Mouse (Mus musculus) forebrain, embryonic 11.5 days (tissue): ENCODE measurements around the gene Nf2. TPM values are rescaled to one million over a fixed set of nuclear protein-coding genes. Genes with fewer than 3 reads are reported as not detected.

Experiments used
- ATAC-seq: fragments of 200-750 bp; cut with Nextera tagmentation; replicated peaks from 2 replicates; pipeline ENCODE4 v1.8.0; 2017; ENCODE audit warnings: moderate TSS enrichment; ENCODE audit not compliant: low FRiP score
- DNase-seq: peaks from one replicate; pipeline ENCODE4 v3.0.0-alpha.2; 2017; ENCODE audit warnings: low spot score
- H3K27ac ChIP-seq: fragments of 300-500 bp; sonication (generic); 2 replicates; pipeline ENCODE4 v1.5.1; 2014; ENCODE audit warnings: low read depth, low read length
- H3K27me3 ChIP-seq: fragments of 300-500 bp; sonication (generic); 2 replicates; pipeline ENCODE4 v1.6.1; 2014; ENCODE audit warnings: mild to moderate bottlenecking, low read length, mixed read lengths; ENCODE audit not compliant: control insufficient read depth, insufficient read depth
- H3K36me3 ChIP-seq: fragments of 300-500 bp; sonication (generic); 2 replicates; pipeline ENCODE4 v1.6.1; 2014; ENCODE audit warnings: mild to moderate bottlenecking, low read length, moderate library complexity, mixed read lengths; ENCODE audit not compliant: control insufficient read depth, insufficient read depth
- H3K4me1 ChIP-seq: fragments of 300-500 bp; sonication (generic); replicated peaks from 2 replicates; pipeline ENCODE4 v1.6.1; 2014; ENCODE audit warnings: low read length, mixed read lengths; ENCODE audit not compliant: control insufficient read depth, insufficient read depth
- H3K4me2 ChIP-seq: fragments of 300-500 bp; sonication (generic); 2 replicates; pipeline ENCODE4 v1.6.1; 2014; ENCODE audit warnings: low read depth, mild to moderate bottlenecking, low read length, moderate library complexity, mixed read lengths; ENCODE audit not compliant: severe bottlenecking
- H3K4me3 ChIP-seq: fragments of 300-500 bp; sonication (generic); 2 replicates; pipeline ENCODE4 v1.5.1; 2014; ENCODE audit warnings: low read depth, low read length
- H3K9ac ChIP-seq: fragments of 300-500 bp; sonication (generic); 2 replicates; pipeline ENCODE4 v1.6.1; 2014; ENCODE audit warnings: low read length
- H3K9me3 ChIP-seq: fragments of 300-500 bp; sonication (generic); 2 replicates; pipeline ENCODE4 v1.6.1; 2016; ENCODE audit warnings: low read length, mixed read lengths; ENCODE audit not compliant: control insufficient read depth
- WGBS: fragments of 180-500 bp; shearing (Covaris S2); extraction: QIAGEN DNeasy Blood & Tissue Kit; methylation state at CpG from one replicate; pipeline ENCODE4 v1.1.7; 2014; 5-methylcytosine and 5-hydroxymethylcytosine counted together
- polyA plus RNA-seq: library from polyadenylated mRNA; unstranded; fragments of >200 nt; fragmentation: Nextera tagmentation; extraction: Ambion mirVana; gene quantifications from 2 replicates; pipeline ENCODE4 v1.2.1, GENCODE M21; 2014

Gene Nf2
- 56.1 and 57.4 TPM in 2 replicates for polyA plus RNA-seq

DNA sequence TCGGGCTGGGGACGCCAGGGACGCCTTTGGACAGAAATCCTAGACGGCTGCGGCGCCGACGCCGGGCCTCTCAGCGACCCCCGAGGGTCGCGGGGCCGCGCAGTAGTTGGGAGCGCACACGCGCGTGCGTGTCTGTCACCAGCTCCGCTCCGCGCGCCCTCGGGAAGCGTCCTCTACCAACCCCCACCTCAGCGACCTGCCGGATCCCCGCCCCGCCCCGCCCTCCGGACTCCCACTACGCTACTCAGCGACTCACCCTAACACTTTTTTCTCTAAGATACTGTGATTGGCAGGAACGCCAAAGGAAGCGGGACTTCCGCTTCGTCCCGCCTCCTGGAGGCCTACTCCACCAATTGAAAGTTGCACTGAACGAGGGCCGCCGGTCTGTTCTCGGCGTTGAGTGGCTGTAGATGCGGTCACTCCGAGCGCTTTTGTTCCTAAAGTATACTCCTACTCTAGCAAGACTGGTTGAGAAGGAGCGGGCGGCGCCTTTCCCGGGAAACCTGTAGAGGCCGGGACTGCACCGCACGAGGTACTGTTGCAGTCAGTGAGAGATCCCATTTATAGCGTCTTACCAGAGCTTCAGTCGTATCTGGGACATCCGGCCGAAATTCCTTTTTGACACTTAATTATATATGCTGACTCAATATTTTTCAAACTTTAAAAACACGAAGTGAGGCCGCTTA is at the start of gene Nf2:
Gene Nf2 (minus strand): TSS at position 279 of the 686 bp plus-strand sequence.
- peak within 1 kb of the TSS; percentile 94 for H3K9ac ChIP-seq
- peaks cover 2% of the 10 kb centered on the region; the same call in 1 of the 2 replicates for H3K4me1 ChIP-seq
- H3K9me3 ChIP-seq = no peaks in the 10 kb centered on the region
- H3K27ac ChIP-seq = peak within 1 kb of the TSS; percentile 48; the same call in 1 of the 2 replicates
- under 1% methylated on average over 60 of the region's 60 CpGs for WGBS
- H3K4me2 ChIP-seq = peak within 1 kb of the TSS; percentile 51
- no peaks in the 10 kb centered on the region for H3K36me3 ChIP-seq
- peak; percentile 99 for ATAC-seq
- no peaks in the 10 kb centered on the region for H3K27me3 ChIP-seq
- H3K4me3 ChIP-seq = peak within 1 kb of the TSS; percentile 76
- DNase-seq = peak; percentile 97

DNA sequence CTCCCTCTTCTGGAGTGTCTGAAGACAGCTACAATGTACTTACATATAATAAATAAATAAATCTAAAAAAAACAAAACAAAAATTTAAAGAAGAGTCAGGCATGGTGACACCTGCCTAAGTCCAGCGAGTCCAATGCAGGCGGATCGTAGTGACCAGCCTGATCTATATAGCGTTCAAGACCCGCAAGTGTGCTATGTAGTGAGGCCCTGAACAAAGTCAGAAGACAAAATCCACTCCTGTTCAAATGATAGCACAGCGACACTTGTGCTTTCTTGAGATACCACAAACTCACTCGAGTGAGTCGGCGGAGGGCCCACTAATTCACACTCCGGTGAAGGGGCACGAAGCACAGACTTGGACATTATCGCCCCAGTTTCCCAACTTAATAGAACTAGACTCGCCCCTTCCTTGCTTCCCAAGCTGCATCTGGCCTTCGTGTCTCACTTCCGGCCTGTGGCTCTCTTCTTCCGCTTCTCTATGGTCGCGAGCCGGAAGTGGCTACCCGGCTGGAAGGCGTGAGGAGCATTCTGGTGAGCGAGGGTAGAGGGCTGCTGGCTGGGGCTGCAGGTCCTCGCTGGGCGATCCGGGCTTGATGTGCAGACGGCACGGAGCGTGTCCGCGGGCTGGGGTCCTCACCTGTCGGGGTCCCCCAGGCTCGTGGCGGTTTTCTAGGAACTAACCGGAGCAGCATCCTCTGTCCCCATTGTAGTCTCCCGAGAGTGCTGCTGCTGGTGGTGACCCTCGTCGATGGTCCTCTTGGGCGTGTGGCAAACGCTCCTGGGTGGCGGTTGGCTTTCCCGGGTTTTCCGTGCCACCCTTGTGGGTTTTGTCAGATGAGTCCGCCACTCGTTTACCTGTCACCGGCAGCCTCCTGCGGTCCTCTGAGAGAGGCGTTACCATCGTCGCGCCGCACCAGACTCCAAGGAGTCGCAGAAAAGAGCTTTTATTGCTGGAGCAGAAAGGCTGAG is 45.8 kb upstream of the Nf2 start, which contains the start of gene Thoc5:
Gene Thoc5 (plus strand): TSS at position 473 of the 969 bp plus-strand sequence.
- 3% methylated on average over 52 of the region's 52 CpGs for WGBS
- H3K27me3 ChIP-seq = no peaks in the 10 kb centered on the region
- no peaks in the 10 kb centered on the region for H3K9me3 ChIP-seq
- peaks cover 5% of the 10 kb centered on the region for H3K36me3 ChIP-seq
- peak within 1 kb of the TSS; percentile 87 for H3K4me3 ChIP-seq
- peak; percentile 91 for ATAC-seq
- no peaks in the 10 kb centered on the region for H3K4me1 ChIP-seq
- peak within 1 kb of the TSS; percentile 87 for H3K9ac ChIP-seq
- peak within 1 kb of the TSS; percentile 81 for H3K4me2 ChIP-seq
- peak; percentile 84 for DNase-seq
- H3K27ac ChIP-seq = peak within 1 kb of the TSS; percentile 64

DNA sequence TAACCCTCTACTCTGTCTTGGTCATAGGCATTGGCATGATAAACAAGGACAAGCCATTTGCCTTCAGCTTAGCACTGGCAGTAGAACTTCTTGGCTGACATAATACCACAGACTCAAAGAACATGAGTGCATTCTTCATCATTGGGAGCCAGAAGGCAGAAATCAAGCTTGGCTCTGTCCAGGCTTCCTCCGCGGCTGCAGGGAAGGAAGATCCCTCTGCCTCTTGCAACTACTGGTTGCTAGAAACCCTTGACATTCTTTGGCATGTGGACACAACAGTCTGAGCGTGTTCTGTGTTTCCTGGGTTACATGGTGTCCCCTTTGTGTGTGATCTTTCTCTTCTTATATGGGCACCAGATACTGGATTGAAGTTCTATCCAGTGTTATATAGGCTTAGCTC is 37.7 kb upstream of the Nf2 start:
- ATAC-seq = no peak
- peaks cover 2% of the 10 kb centered on the region; the same call in 1 of the 2 replicates for H3K36me3 ChIP-seq

DNA sequence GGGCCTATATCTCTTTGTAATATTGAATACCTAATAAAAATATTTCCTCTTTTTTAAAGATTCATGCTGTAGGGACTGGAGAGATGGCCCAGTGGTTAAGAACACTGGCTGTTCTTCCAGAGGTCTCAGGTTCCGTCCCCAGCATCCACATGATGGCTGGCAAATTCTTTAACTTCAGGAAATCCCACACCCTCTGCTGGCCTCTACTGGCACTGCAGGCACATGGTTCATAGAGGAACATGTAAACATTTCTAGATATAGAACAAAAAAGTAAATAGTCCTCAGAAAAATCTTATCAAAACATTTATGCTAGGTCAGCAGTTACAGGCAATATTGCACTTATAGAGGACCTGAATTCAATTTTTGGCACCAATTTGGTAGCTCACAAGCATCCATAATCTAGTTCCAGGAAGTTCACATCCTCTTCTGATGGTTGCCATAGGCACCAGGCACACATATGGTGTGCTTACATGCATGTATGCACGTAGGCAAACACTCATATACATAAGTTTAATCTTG is 36.1 kb upstream of the Nf2 start:
- Histone ChIP-seq H3K4me3 (no peak overlapping the region), H3K27ac (no peak overlapping the region), H3K27me3 (no peaks in the 10 kb centered on the region), H3K36me3 (peaks cover 2% of the 10 kb centered on the region; the same call in 1 of the 2 replicates), H3K9me3 (no peaks in the 10 kb centered on the region), H3K4me2 (no peak overlapping the region), H3K9ac (no peak overlapping the region), H3K4me1 (no peaks in the 10 kb centered on the region)
- 78% methylated on average over 2 of the region's 2 CpGs for WGBS
- DNase-seq = peak; percentile 72
- ATAC-seq = no peak

More for the DNA sequence above, 37.7 kb upstream of the Nf2 start:
- no peak overlapping the region for H3K9ac ChIP-seq
- H3K4me2 ChIP-seq = no peak overlapping the region
- H3K27ac ChIP-seq = no peak overlapping the region
- no peaks in the 10 kb centered on the region for H3K4me1 ChIP-seq
- no peak for DNase-seq
- 93% methylated on average over 3 of the region's 3 CpGs for WGBS
- H3K27me3 ChIP-seq = no peaks in the 10 kb centered on the region
- H3K4me3 ChIP-seq = no peak overlapping the region
- no peaks in the 10 kb centered on the region for H3K9me3 ChIP-seq

DNA sequence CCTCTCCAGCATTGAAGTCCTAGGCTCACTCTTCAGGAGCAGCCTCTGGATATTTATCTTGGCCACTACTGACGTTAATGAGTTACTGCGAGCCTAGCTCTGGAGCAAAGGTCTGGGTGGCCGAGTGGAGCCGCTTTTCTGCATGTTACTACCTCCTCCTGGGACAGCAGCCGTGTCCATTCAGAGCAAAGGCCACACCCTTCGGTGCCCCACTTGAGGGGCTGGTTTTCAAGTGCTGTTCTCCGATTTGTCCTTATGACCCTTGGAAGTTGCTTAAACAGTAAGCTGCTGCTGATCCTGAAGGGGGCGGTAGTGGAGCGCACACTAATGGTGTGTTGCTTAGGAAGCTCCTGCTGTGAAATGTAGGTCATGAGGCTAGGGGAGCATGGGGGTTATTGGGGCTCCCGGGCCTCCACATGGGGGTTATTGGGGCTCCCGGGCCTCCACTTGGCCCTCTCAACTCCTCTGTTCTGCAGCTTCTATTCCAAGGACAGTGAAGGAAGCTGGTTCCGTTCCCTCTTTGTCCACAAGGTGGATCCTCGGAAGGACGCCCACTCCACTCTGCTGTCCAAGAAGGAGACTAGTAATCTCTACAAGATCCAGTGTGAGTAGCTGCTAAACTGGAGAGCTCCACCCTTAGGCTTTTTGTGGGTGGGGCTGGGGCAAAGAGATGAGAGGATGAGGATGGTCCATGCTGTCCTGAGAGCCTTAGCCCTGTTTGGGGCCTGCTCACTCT is 33.7 kb upstream of the Nf2 start:
- Histone ChIP-seq H3K4me3 (no peak overlapping the region), H3K4me1 (no peaks in the 10 kb centered on the region), H3K36me3 (no peaks in the 10 kb centered on the region), H3K4me2 (no peak overlapping the region), H3K9ac (no peak overlapping the region), H3K27me3 (no peaks in the 10 kb centered on the region), H3K27ac (no peak overlapping the region), H3K9me3 (no peaks in the 10 kb centered on the region)
- DNase-seq = no peak
- WGBS = 54% methylated on average over 14 of the region's 14 CpGs
- ATAC-seq = no peak

DNA sequence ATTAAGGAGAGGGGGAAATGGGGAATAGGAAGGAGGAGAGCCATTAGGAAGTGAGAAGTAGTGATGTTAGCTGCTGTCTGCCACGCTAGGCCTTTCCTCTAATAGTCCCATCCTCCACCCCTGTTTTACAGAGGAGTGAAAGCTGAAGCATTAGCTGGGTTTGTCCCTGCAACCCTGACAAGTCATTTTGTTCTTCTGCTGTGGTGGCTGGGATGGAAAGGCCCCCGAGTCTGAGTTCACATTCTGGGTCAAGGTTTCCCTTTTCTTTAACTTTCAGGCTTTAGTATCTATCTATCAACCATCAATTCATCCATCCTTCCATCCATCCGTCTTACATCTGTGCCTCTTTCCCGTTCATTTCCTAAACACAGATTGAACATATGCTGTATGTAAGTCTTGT is 31.8 kb upstream of the Nf2 start:
- no peak overlapping the region for H3K4me2 ChIP-seq
- no peak overlapping the region for H3K27ac ChIP-seq
- WGBS = 81% methylated on average over 4 of the region's 4 CpGs
- no peak overlapping the region for H3K4me3 ChIP-seq
- no peaks in the 10 kb centered on the region for H3K27me3 ChIP-seq
- H3K9me3 ChIP-seq = no peaks in the 10 kb centered on the region
- H3K9ac ChIP-seq = no peak overlapping the region
- DNase-seq (no peak), ATAC-seq (no peak)
- no peaks in the 10 kb centered on the region for H3K36me3 ChIP-seq
- no peaks in the 10 kb centered on the region for H3K4me1 ChIP-seq

DNA sequence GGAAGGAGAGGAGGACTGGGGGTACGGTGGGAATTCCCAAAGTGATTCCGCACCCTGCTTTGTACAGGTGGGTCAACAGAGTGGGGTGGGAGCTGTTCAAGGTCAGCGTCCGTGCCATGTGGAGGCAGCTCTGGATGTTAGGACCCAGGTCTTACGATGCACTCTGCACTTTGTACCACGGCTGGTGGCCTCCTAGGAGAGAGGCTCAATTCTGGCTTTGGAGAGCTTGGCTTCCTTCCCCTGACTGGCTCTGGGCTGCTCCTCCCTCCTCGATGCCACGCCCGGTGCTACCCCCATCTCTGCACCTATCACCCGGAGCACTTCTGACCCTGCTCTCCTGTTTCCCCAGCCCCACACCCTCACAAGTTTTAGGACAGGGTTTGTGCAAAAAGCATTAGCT is 25.2 kb upstream of the Nf2 start:
- 9% methylated on average over 10 of the region's 10 CpGs for WGBS
- ATAC-seq = peak; percentile 53; the same call in 1 of the 2 replicates

More for the DNA sequence above, 25.2 kb upstream of the Nf2 start:
- Histone ChIP-seq H3K27me3 (no peaks in the 10 kb centered on the region), H3K9me3 (no peaks in the 10 kb centered on the region), H3K27ac (no peak overlapping the region), H3K9ac (peak overlapping the region; percentile 83), H3K4me3 (peak overlapping the region; percentile 77), H3K4me2 (peak overlapping the region; percentile 71), H3K36me3 (no peaks in the 10 kb centered on the region), H3K4me1 (peaks cover 2% of the 10 kb centered on the region; the same call in 1 of the 2 replicates)
- no peak for DNase-seq
